Mouse (Mus musculus) lung, embryonic 14.5 days (tissue): ENCODE results near the gene Adamtsl2. TPM values are rescaled to one million over a fixed set of nuclear protein-coding genes. Genes with fewer than 3 reads are reported as not detected.

Experiments used
- ATAC-seq: fragments of 200-750 bp; cut with Nextera tagmentation; 2 replicates; pipeline ENCODE4 v1.8.0; 2017; ENCODE audit warnings: mild to moderate bottlenecking, moderate TSS enrichment, moderate library complexity; ENCODE audit not compliant: insufficient read depth
- DNase-seq: peaks from one replicate; pipeline ENCODE4 v3.0.0-alpha.2; 2015
- H3K27ac ChIP-seq: fragments of 300-500 bp; sonication (generic); 2 replicates; pipeline ENCODE4 v1.5.1; 2014; ENCODE audit warnings: low read depth, mild to moderate bottlenecking, moderate library complexity
- H3K27me3 ChIP-seq: fragments of 300-500 bp; sonication (generic); 2 replicates; pipeline ENCODE4 v1.6.1; 2014; ENCODE audit warnings: low read length, control low read depth; ENCODE audit not compliant: insufficient read depth
- H3K36me3 ChIP-seq: fragments of 300-500 bp; sonication (generic); 2 replicates; pipeline ENCODE4 v1.6.1; 2014; ENCODE audit warnings: control low read depth; ENCODE audit not compliant: insufficient read depth
- H3K4me1 ChIP-seq: fragments of 300-500 bp; sonication (generic); 2 replicates; pipeline ENCODE4 v1.6.1; 2014; ENCODE audit warnings: antibody characterized with exemption, control low read depth; ENCODE audit not compliant: insufficient read depth
- H3K4me2 ChIP-seq: fragments of 300-500 bp; sonication (generic); 2 replicates; pipeline ENCODE4 v1.6.1; 2014; ENCODE audit warnings: mild to moderate bottlenecking
- H3K4me3 ChIP-seq: fragments of 300-500 bp; sonication (generic); 2 replicates; pipeline ENCODE4 v1.5.1; 2014; ENCODE audit warnings: low read depth, low read length
- H3K9ac ChIP-seq: fragments of 300-500 bp; sonication (generic); 2 replicates; pipeline ENCODE4 v1.6.1; 2014
- H3K9me3 ChIP-seq: fragments of 300-500 bp; sonication (generic); 2 replicates; pipeline ENCODE4 v1.6.1; 2016; ENCODE audit warnings: low read depth, low read length, control low read depth
- CTCF ChIP-seq: IDR thresholded peaks from 2 replicates; pipeline ENCODE4 v1.5.1; 2016; ENCODE audit warnings: antibody characterized with exemption, low read depth
- WGBS: fragments of 180-500 bp; shearing (Covaris S2); extraction: QIAGEN DNeasy Blood & Tissue Kit; methylation state at CpG from one replicate; pipeline ENCODE4 v1.1.7; 2014; 5-methylcytosine and 5-hydroxymethylcytosine counted together
- polyA plus RNA-seq: library from polyadenylated mRNA; unstranded; fragments of >200 nt; fragmentation: Nextera tagmentation; extraction: Ambion mirVana; gene quantifications from 2 replicates; pipeline ENCODE4 v1.2.1, GENCODE M21; 2014

Adamtsl2 gene
- polyA plus RNA-seq, 1 experiment from 2014 or later = 21.0 TPM

GRCm38 (mm10) chr2:27096341-27096981 is 17.3 kb downstream of the Adamtsl2 start:
- Histone ChIP-seq H3K9me3 (no peaks in the 10 kb centered on the region), H3K9ac (no peak overlapping the region), H3K4me2 (0 out of 2 replicates have a peak overlapping the region, but pooled peaks have one; percentile 1), H3K4me1 (peaks cover 30% of the 10 kb centered on the region), H3K36me3 (no peaks in the 10 kb centered on the region), H3K4me3 (no peak overlapping the region), H3K27me3 (no peaks in the 10 kb centered on the region), H3K27ac (peak overlapping the region; percentile 71; the same call in 1 of the 2 replicates)
- peak; percentile 63 for ATAC-seq
- no peak for TF ChIP-seq CTCF
- DNase-seq = peak; percentile 84
- 23% methylated on average over 13 of the region's 13 CpGs for WGBS

GRCm38 (mm10) chr2:27097241-27097656 is 18.1 kb downstream of the Adamtsl2 start:
- Histone ChIP-seq H3K27me3 (no peaks in the 10 kb centered on the region), H3K36me3 (no peaks in the 10 kb centered on the region), H3K27ac (peak overlapping the region; percentile 71; the same call in 1 of the 2 replicates), H3K9me3 (no peaks in the 10 kb centered on the region), H3K4me3 (no peak overlapping the region), H3K4me2 (no peak overlapping the region), H3K9ac (no peak overlapping the region), H3K4me1 (peaks cover 30% of the 10 kb centered on the region)
- DNase-seq (peak; percentile 37), ATAC-seq (peak; percentile 39; the same call in 1 of the 2 replicates)
- WGBS = 35% methylated on average over 6 of the region's 6 CpGs
- TF ChIP-seq CTCF = no peak

DNA sequence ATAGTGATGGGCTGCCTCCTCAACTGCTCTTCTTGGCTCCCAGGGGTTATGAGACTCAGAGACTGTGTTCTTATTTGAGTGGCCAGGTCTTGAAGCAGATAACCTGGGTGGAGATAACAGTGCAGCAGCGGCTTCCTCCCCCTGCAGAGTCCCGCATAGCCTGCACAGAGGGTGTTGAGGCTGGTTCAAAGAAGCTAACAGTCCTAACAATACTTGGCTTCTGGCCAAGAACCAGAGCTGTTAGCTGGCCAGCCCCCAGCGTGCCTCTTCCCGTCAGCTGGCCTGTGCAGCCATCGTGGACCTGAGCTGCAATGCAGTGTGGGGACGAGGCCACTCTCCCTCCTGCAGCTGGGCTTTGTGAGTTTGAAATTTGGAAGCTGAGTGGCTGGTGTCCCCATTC is 18.6 kb downstream of the Adamtsl2 start:
- no peaks in the 10 kb centered on the region for H3K27me3 ChIP-seq
- DNase-seq (peak; percentile 95), ATAC-seq (peak; percentile 79)
- no peaks in the 10 kb centered on the region for H3K9me3 ChIP-seq
- H3K27ac ChIP-seq = peak overlapping the region; percentile 71
- H3K9ac ChIP-seq = no peak overlapping the region
- H3K4me3 ChIP-seq = no peak overlapping the region
- no peak for TF ChIP-seq CTCF
- 0 out of 2 replicates have a peak overlapping the region, but pooled peaks have one; percentile 1 for H3K4me2 ChIP-seq
- no peaks in the 10 kb centered on the region for H3K36me3 ChIP-seq
- H3K4me1 ChIP-seq = peaks cover 30% of the 10 kb centered on the region
- 5% methylated on average over 6 of the region's 6 CpGs for WGBS

DNA sequence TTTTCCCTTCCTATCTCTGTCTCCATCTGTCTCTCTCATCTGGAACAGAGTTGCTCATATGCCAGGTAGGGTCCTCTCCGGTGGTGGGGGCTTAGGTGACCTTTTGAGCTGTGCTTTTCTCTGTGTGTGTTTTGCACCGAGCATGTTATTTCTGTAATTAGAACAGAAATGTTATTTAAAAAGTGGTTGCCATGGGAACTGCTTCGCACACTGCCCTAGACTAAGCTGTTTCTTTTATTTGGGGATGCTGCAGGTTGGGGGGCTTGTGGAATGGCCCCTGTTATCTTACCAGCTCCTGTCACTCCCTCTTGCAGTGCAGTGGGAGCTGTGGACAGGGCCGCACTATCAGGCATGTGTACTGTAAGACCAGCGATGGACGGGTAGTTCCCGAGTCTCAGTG is 24.4 kb downstream of the Adamtsl2 start:
- H3K4me2 ChIP-seq = no peak overlapping the region
- H3K27ac ChIP-seq = no peak overlapping the region
- H3K4me3 ChIP-seq = no peak overlapping the region
- WGBS = 62% methylated on average over 7 of the region's 7 CpGs
- no peak for TF ChIP-seq CTCF
- peaks cover 1% of the 10 kb centered on the region; the same call in 1 of the 2 replicates for H3K4me1 ChIP-seq
- H3K27me3 ChIP-seq = no peaks in the 10 kb centered on the region
- DNase-seq = no peak
- no peaks in the 10 kb centered on the region for H3K36me3 ChIP-seq
- no peak overlapping the region for H3K9ac ChIP-seq
- no peaks in the 10 kb centered on the region for H3K9me3 ChIP-seq
- 0 out of 2 replicates have a peak, but pooled peaks have one; percentile 31 for ATAC-seq

GRCm38 (mm10) chr2:27106816-27107215 is 27.6 kb downstream of the Adamtsl2 start:
- Histone ChIP-seq H3K4me1 (no peaks in the 10 kb centered on the region), H3K4me3 (no peak overlapping the region), H3K27me3 (no peaks in the 10 kb centered on the region), H3K9me3 (no peaks in the 10 kb centered on the region), H3K36me3 (no peaks in the 10 kb centered on the region), H3K27ac (no peak overlapping the region), H3K4me2 (no peak overlapping the region), H3K9ac (no peak overlapping the region)
- WGBS = 54% methylated on average over 3 of the region's 3 CpGs
- no peak for DNase-seq
- no peak for TF ChIP-seq CTCF
- ATAC-seq = no peak

- 60% methylated on average over 2 of the region's 2 CpGs for WGBS
Measured at GRCm38 (mm10) chr2:27108144-27108543, 29.0 kb downstream of the Adamtsl2 start.

DNA sequence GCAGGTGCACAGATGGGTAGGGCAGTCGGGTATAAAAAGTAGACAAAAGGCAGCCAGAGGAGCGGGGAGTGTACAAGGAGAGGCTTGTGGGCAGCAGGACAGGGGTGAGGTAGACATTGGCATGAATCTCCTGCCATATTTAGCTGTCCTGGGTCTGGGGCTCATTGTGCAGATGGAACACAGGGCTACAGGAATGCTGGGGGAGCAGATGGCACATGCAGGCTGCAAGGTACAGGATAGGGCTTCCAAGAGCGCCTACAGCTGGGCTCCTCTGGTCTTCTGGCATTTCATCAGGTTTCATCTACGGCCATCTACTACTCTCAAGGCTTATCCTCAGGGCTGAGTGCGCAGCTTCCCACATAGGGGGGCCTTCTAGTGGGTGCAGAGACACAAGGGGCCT is 29.9 kb downstream of the Adamtsl2 start:
- H3K9ac ChIP-seq = no peak overlapping the region
- no peak overlapping the region for H3K4me2 ChIP-seq
- no peaks in the 10 kb centered on the region for H3K27me3 ChIP-seq
- TF ChIP-seq CTCF = no peak
- ATAC-seq (no peak), DNase-seq (no peak)
- no peak overlapping the region for H3K4me3 ChIP-seq
- H3K4me1 ChIP-seq = no peaks in the 10 kb centered on the region
- H3K27ac ChIP-seq = no peak overlapping the region
- no peaks in the 10 kb centered on the region for H3K9me3 ChIP-seq
- no peaks in the 10 kb centered on the region for H3K36me3 ChIP-seq
- 81% methylated on average over 5 of the region's 5 CpGs for WGBS

More at GRCm38 (mm10) chr2:27108144-27108543, 29.0 kb downstream of the Adamtsl2 start:
- H3K36me3 ChIP-seq = no peaks in the 10 kb centered on the region
- TF ChIP-seq CTCF = no peak
- no peak for DNase-seq
- no peak for ATAC-seq
- no peaks in the 10 kb centered on the region for H3K9me3 ChIP-seq
- no peak overlapping the region for H3K4me2 ChIP-seq
- H3K4me1 ChIP-seq = no peaks in the 10 kb centered on the region
- H3K27ac ChIP-seq = no peak overlapping the region
- H3K4me3 ChIP-seq = no peak overlapping the region
- H3K9ac ChIP-seq = no peak overlapping the region
- H3K27me3 ChIP-seq = no peaks in the 10 kb centered on the region
